Mouse (Mus musculus): Measurements from ENCODE around the gene Dynlrb2. TPM values are rescaled to one million over a fixed set of nuclear protein-coding genes. Genes with fewer than 3 reads are reported as not detected.

Dynlrb2 gene
- polyA plus RNA-seq, 2 experiments: 0.25 TPM; not detected in 1

- no peak for DNase-seq (ENCODE audit: low spot score)
- Histone ChIP-seq H3K27me3 (ENCODE audit: control insufficient read depth, insufficient read depth, low read length) (no peaks in the 10 kb centered on the region), H3K4me3 (replicated peaks; ENCODE audit: low read length) (no peak overlapping the region), H3K9me3 (ENCODE audit: control insufficient read depth, low read length) (peaks cover 10% of the 10 kb centered on the region; the same call in 1 of the 2 replicates), H3K27ac (replicated peaks; ENCODE audit: low read depth, low read length) (no peak overlapping the region), H3K9ac (ENCODE audit: low read depth, low read length, severe bottlenecking) (no peak overlapping the region), H3K36me3 (ENCODE audit: control insufficient read depth, insufficient read depth, low read length) (no peaks in the 10 kb centered on the region), H3K4me1 (ENCODE audit: control insufficient read depth, insufficient read depth, low read length) (no peaks in the 10 kb centered on the region), H3K4me2 (replicated peaks; ENCODE audit: low read depth, low read length, severe bottlenecking) (no peak overlapping the region)
- 89% methylated on average over 3 of the region's 3 CpGs for WGBS
- no peak for ATAC-seq (ENCODE audit: low FRiP score, low read depth)
- no peak for TF ChIP-seq POLR2A (IDR thresholded peaks at IDR 0.05; ENCODE audit: borderline replicate concordance, extremely low read depth, insufficient read depth, insufficient read length)
Observed at GRCm38 (mm10) chr8:116521641-116522040, 16.9 kb downstream of the Dynlrb2 start.

GRCm38 (mm10) chr8:116522104-116522767, 17.5 kb downstream of the Dynlrb2 start:
- Histone ChIP-seq H3K9ac (ENCODE audit: low read depth, low read length, severe bottlenecking) (no peak overlapping the region), H3K27ac (replicated peaks; ENCODE audit: low read depth, low read length) (no peak overlapping the region), H3K27me3 (ENCODE audit: control insufficient read depth, insufficient read depth, low read length) (no peaks in the 10 kb centered on the region), H3K4me2 (replicated peaks; ENCODE audit: low read depth, low read length, severe bottlenecking) (no peak overlapping the region), H3K36me3 (ENCODE audit: control insufficient read depth, insufficient read depth, low read length) (no peaks in the 10 kb centered on the region), H3K4me3 (replicated peaks; ENCODE audit: low read length) (no peak overlapping the region), H3K4me1 (ENCODE audit: control insufficient read depth, insufficient read depth, low read length) (no peaks in the 10 kb centered on the region), H3K9me3 (ENCODE audit: control insufficient read depth, low read length) (peaks cover 4% of the 10 kb centered on the region; the same call in 1 of the 2 replicates)
- no peak for ATAC-seq (ENCODE audit: low FRiP score, low read depth)
- DNase-seq (ENCODE audit: low spot score): no peak
- TF ChIP-seq POLR2A (IDR thresholded peaks at IDR 0.05; ENCODE audit: borderline replicate concordance, extremely low read depth, insufficient read depth, insufficient read length): no peak
- WGBS: 76% methylated on average over 11 of the region's 11 CpGs

- Histone ChIP-seq H3K36me3 (ENCODE audit: control insufficient read depth, insufficient read depth, low read length) (no peaks in the 10 kb centered on the region), H3K4me1 (ENCODE audit: control insufficient read depth, insufficient read depth, low read length) (no peaks in the 10 kb centered on the region), H3K4me3 (replicated peaks; ENCODE audit: low read length) (no peak overlapping the region), H3K27ac (replicated peaks; ENCODE audit: low read depth, low read length) (no peak overlapping the region), H3K9ac (ENCODE audit: low read depth, low read length, severe bottlenecking) (no peak overlapping the region), H3K4me2 (replicated peaks; ENCODE audit: low read depth, low read length, severe bottlenecking) (no peak overlapping the region), H3K9me3 (ENCODE audit: control insufficient read depth, low read length) (no peaks in the 10 kb centered on the region), H3K27me3 (ENCODE audit: control insufficient read depth, insufficient read depth, low read length) (no peaks in the 10 kb centered on the region)
- no peak for ATAC-seq (ENCODE audit: low FRiP score, low read depth)
- 91% methylated on average over 7 of the region's 7 CpGs for WGBS
- DNase-seq (ENCODE audit: low spot score): no peak
- TF ChIP-seq POLR2A (IDR thresholded peaks at IDR 0.05; ENCODE audit: borderline replicate concordance, extremely low read depth, insufficient read depth, insufficient read length): no peak
Observed at GRCm38 (mm10) chr8:116524915-116525314, 20.1 kb downstream of the Dynlrb2 start.

- ATAC-seq (ENCODE audit: low FRiP score, low read depth): no peak
- Histone ChIP-seq H3K9ac (ENCODE audit: low read depth, low read length, severe bottlenecking) (no peak overlapping the region), H3K27me3 (ENCODE audit: control insufficient read depth, insufficient read depth, low read length) (no peaks in the 10 kb centered on the region), H3K4me2 (replicated peaks; ENCODE audit: low read depth, low read length, severe bottlenecking) (no peak overlapping the region), H3K27ac (replicated peaks; ENCODE audit: low read depth, low read length) (no peak overlapping the region), H3K4me3 (replicated peaks; ENCODE audit: low read length) (no peak overlapping the region), H3K9me3 (ENCODE audit: control insufficient read depth, low read length) (no peaks in the 10 kb centered on the region), H3K36me3 (ENCODE audit: control insufficient read depth, insufficient read depth, low read length) (no peaks in the 10 kb centered on the region), H3K4me1 (ENCODE audit: control insufficient read depth, insufficient read depth, low read length) (no peaks in the 10 kb centered on the region)
- no peak for TF ChIP-seq POLR2A (IDR thresholded peaks at IDR 0.05; ENCODE audit: borderline replicate concordance, extremely low read depth, insufficient read depth, insufficient read length)
- no peak for DNase-seq (ENCODE audit: low spot score)
- whole genome bisulfite sequencing: 65% methylated on average over 7 of the region's 7 CpGs
Observed at GRCm38 (mm10) chr8:116528736-116529135, 24.0 kb downstream of the Dynlrb2 start.

DNA sequence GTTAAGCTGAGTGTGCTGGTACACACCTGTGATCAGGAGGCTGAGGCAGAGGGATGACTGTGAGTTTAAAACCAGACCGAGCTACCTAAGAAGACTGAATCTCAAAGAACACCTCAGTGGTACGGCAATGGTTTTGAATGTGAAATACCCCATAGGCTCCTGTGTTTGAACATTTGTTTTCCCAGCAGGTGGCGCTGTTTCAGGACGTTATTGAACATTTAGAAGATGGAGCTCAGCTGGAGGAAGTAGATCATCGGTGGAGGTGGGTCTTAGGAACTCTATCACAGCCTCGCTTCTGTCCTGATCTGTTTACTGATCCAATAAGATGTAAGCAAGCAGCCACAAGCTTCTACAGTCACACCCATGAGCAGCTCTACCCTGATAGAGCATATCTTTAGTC, 28.3 kb downstream of the Dynlrb2 start:
- H3K4me3 ChIP-seq (replicated peaks; ENCODE audit: low read length): no peak overlapping the region
- TF ChIP-seq POLR2A (IDR thresholded peaks at IDR 0.05; ENCODE audit: borderline replicate concordance, extremely low read depth, insufficient read depth, insufficient read length): no peak
- ATAC-seq (ENCODE audit: low FRiP score, low read depth) (no peak), DNase-seq (ENCODE audit: low spot score) (no peak)
- no peak overlapping the region for H3K9ac ChIP-seq (ENCODE audit: low read depth, low read length, severe bottlenecking)
- H3K27ac ChIP-seq (replicated peaks; ENCODE audit: low read depth, low read length): no peak overlapping the region
- H3K36me3 ChIP-seq (ENCODE audit: control insufficient read depth, insufficient read depth, low read length): no peaks in the 10 kb centered on the region
- no peaks in the 10 kb centered on the region for H3K4me1 ChIP-seq (ENCODE audit: control insufficient read depth, insufficient read depth, low read length)
- no peak overlapping the region for H3K4me2 ChIP-seq (replicated peaks; ENCODE audit: low read depth, low read length, severe bottlenecking)
- 75% methylated on average over 6 of the region's 6 CpGs for WGBS
- H3K27me3 ChIP-seq (ENCODE audit: control insufficient read depth, insufficient read depth, low read length): no peaks in the 10 kb centered on the region
- H3K9me3 ChIP-seq (ENCODE audit: control insufficient read depth, low read length): no peaks in the 10 kb centered on the region
